Mouse (Mus musculus) heart, embryonic 12.5 days (tissue): ENCODE measurements around the gene Actl6b. TPM values are rescaled to one million over a fixed set of nuclear protein-coding genes. Genes with fewer than 3 reads are reported as not detected.

Experiments used
- ATAC-seq: fragments of 200-750 bp; cut with Nextera tagmentation; 2 replicates; pipeline ENCODE4 v1.8.0; 2017; ENCODE audit warnings: moderate TSS enrichment, moderate library complexity; ENCODE audit not compliant: insufficient number of reproducible peaks, low FRiP score
- H3K27ac ChIP-seq: fragments of 300-500 bp; sonication (generic); 2 replicates; pipeline ENCODE4 v1.5.1; 2016; ENCODE audit warnings: mild to moderate bottlenecking, moderate library complexity; ENCODE audit not compliant: poor library complexity, severe bottlenecking
- H3K27me3 ChIP-seq: fragments of 300-500 bp; sonication (generic); replicated peaks from 2 replicates; pipeline ENCODE4 v1.6.1; 2016; ENCODE audit warnings: mild to moderate bottlenecking, moderate library complexity
- H3K36me3 ChIP-seq: fragments of 300-500 bp; sonication (generic); 2 replicates; pipeline ENCODE4 v1.6.1; 2016; ENCODE audit warnings: mild to moderate bottlenecking, moderate library complexity
- H3K4me1 ChIP-seq: fragments of 300-500 bp; sonication (generic); replicated peaks from 2 replicates; pipeline ENCODE4 v1.6.1; 2016; ENCODE audit warnings: mild to moderate bottlenecking
- H3K4me2 ChIP-seq: fragments of 300-500 bp; sonication (generic); 2 replicates; pipeline ENCODE4 v1.6.1; 2016; ENCODE audit warnings: mild to moderate bottlenecking, moderate library complexity
- H3K4me3 ChIP-seq: fragments of 300-500 bp; sonication (generic); 2 replicates; pipeline ENCODE4 v1.5.1; 2016; ENCODE audit warnings: mild to moderate bottlenecking
- H3K9ac ChIP-seq: fragments of 300-500 bp; sonication (generic); 2 replicates; pipeline ENCODE4 v1.6.1; 2016; ENCODE audit warnings: mild to moderate bottlenecking, moderate library complexity
- H3K9me3 ChIP-seq: fragments of 300-500 bp; sonication (generic); replicated peaks from 2 replicates; pipeline ENCODE4 v1.6.1; 2016; ENCODE audit warnings: mild to moderate bottlenecking, moderate library complexity
- WGBS: fragments of 180-500 bp; shearing (Covaris S2); methylation state at CpG from one replicate; pipeline ENCODE4 v1.1.7; 2016; 5-methylcytosine and 5-hydroxymethylcytosine counted together
- polyA plus RNA-seq: library from polyadenylated mRNA; unstranded; fragments of >200 nt; fragmentation: Nextera tagmentation; extraction: Ambion mirVana; gene quantifications from 2 replicates; pipeline ENCODE4 v1.2.1, GENCODE M21; 2016

Actl6b gene
- polyA plus RNA-seq, 1 experiment from 2014 or later: 0.40 TPM

DNA sequence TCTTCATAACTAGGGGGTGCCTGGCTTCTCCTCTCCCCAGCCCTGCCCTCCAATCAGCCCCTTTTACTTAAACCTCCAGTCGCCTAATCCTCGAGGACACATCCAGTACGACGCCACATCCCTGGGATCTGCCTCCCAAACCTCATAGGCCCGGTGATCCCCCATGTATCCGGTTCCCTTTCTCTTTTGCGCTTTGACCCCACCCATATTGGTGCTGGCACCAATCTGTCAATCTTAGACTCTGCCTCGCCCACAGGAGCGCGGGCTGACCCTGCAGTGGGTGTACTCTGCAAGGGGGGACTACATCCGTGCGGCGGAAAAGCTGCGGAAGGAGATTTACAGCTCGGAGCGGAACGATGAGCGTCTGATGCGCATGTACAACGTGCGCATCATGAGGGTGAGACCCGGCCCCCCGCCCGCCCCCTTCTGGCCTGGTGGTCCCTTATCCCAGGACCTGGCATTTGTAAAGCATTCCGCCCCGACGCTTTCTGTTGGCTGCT is 30.4 kb downstream of the Actl6b start:
- H3K4me1 ChIP-seq: peaks cover 11% of the 10 kb centered on the region; the same call in 1 of the 2 replicates
- H3K4me3 ChIP-seq: peak overlapping the region; percentile 41
- H3K27ac ChIP-seq: no peak overlapping the region
- 0 out of 2 replicates have a peak, but pooled peaks cover 6% of the 10 kb centered on the region for H3K9me3 ChIP-seq
- H3K9ac ChIP-seq: 0 out of 2 replicates have a peak overlapping the region, but pooled peaks have one; percentile 6
- no peaks in the 10 kb centered on the region for H3K36me3 ChIP-seq
- H3K27me3 ChIP-seq: peaks cover 36% of the 10 kb centered on the region
- H3K4me2 ChIP-seq: peak overlapping the region; percentile 71
- ATAC-seq: peak; percentile 30; the same call in 1 of the 2 replicates
- WGBS: 8% methylated on average over 27 of the region's 27 CpGs

GRCm38 (mm10) chr5:137584976-137585375 is 31.7 kb downstream of the Actl6b start:
- 0 out of 2 replicates have a peak, but pooled peaks cover 6% of the 10 kb centered on the region for H3K9me3 ChIP-seq
- H3K4me3 ChIP-seq: no peak overlapping the region
- no peak overlapping the region for H3K9ac ChIP-seq
- no peaks in the 10 kb centered on the region for H3K36me3 ChIP-seq
- peaks cover 11% of the 10 kb centered on the region; the same call in 1 of the 2 replicates for H3K4me1 ChIP-seq
- H3K27me3 ChIP-seq: peaks cover 36% of the 10 kb centered on the region
- no peak for ATAC-seq
- 27% methylated on average over 8 of the region's 8 CpGs for WGBS
- H3K4me2 ChIP-seq: no peak overlapping the region
- no peak overlapping the region for H3K27ac ChIP-seq

DNA sequence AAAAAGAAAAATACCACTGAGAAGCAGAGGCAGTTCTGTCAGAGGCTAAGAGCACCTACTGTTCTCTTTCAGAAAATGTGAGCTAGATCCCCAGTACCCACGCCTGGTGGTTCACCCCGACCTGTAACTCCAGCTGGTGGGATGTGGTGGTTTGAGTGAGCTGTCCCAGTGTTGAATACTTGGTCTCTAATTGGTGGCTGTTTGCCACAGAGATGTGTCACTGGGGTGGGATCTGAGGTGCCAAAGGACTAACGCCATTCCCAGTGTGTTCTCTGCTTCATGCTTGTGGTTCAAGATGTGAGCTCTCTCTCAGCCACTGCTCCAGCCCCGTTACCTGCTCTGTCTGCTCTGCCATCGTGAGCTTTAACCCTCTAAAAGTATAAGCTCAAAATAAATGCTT is 37.2 kb downstream of the Actl6b start:
- Histone ChIP-seq H3K36me3 (no peaks in the 10 kb centered on the region), H3K4me3 (no peak overlapping the region), H3K27me3 (no peaks in the 10 kb centered on the region), H3K9ac (no peak overlapping the region), H3K4me1 (no peaks in the 10 kb centered on the region), H3K27ac (no peak overlapping the region), H3K4me2 (no peak overlapping the region), H3K9me3 (0 out of 2 replicates have a peak, but pooled peaks cover 6% of the 10 kb centered on the region)
- ATAC-seq: no peak
- WGBS: 79% methylated on average over 5 of the region's 5 CpGs

GRCm38 (mm10) chr5:137595921-137596320 is 42.6 kb downstream of the Actl6b start:
- WGBS: 78% methylated on average over 7 of the region's 7 CpGs
- no peak overlapping the region for H3K4me3 ChIP-seq
- no peaks in the 10 kb centered on the region for H3K9me3 ChIP-seq
- no peak overlapping the region for H3K9ac ChIP-seq
- no peak for ATAC-seq
- peaks cover 14% of the 10 kb centered on the region; the same call in 1 of the 2 replicates for H3K36me3 ChIP-seq
- no peak overlapping the region for H3K4me2 ChIP-seq
- H3K27ac ChIP-seq: no peak overlapping the region
- H3K4me1 ChIP-seq: peaks cover 14% of the 10 kb centered on the region
- H3K27me3 ChIP-seq: no peaks in the 10 kb centered on the region

GRCm38 (mm10) chr5:137596601-137597261 is 43.4 kb downstream of the Actl6b start:
- Histone ChIP-seq H3K9me3 (no peaks in the 10 kb centered on the region), H3K27me3 (no peaks in the 10 kb centered on the region), H3K27ac (no peak overlapping the region), H3K4me2 (peak overlapping the region; percentile 44), H3K4me3 (no peak overlapping the region), H3K36me3 (peaks cover 14% of the 10 kb centered on the region; the same call in 1 of the 2 replicates), H3K4me1 (peaks cover 14% of the 10 kb centered on the region), H3K9ac (no peak overlapping the region)
- ATAC-seq: no peak
- WGBS: 35% methylated on average over 25 of the region's 30 CpGs

- 92% methylated on average over 6 of the region's 6 CpGs for WGBS
- ATAC-seq: no peak
- H3K27me3 ChIP-seq: no peaks in the 10 kb centered on the region
- H3K4me2 ChIP-seq: no peak overlapping the region
- H3K4me1 ChIP-seq: peaks cover 18% of the 10 kb centered on the region
- H3K27ac ChIP-seq: no peak overlapping the region
- H3K36me3 ChIP-seq: peaks cover 14% of the 10 kb centered on the region; the same call in 1 of the 2 replicates
- H3K9me3 ChIP-seq: no peaks in the 10 kb centered on the region
- H3K9ac ChIP-seq: no peak overlapping the region
- no peak overlapping the region for H3K4me3 ChIP-seq
Measured at GRCm38 (mm10) chr5:137597625-137598024, 44.3 kb downstream of the Actl6b start.

DNA sequence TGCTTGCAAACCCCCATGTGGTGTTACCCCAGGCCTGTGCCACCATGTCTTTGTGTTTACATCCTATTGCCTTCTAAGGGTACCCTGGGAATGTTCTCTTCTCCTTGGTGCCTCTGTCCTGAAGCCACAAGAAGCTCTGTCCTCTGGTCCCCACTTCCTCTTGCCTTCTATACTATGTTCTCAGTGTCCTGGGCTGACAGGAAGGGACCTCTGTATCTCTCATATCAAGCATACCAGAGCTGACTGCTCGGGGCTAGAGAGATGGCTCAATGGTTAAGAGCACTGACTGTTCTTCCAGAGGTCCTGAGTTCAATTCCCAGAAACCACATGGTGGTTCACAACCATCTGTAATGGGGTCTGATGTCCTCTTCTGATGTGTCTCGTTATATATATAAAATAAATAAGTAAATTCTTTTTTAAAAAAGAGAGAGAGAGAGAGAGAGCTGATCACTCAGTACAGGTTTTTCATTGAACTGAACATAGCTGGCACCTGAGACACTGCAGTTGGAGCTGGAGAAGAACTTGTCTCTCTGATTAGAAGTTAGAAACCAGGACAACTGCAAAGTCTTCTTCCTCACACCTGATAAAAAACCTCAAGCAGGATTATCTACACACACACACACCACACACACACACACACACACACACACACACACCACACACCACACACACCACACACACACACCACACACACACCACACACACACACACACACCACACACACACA is 44.9 kb downstream of the Actl6b start:
- no peak overlapping the region for H3K4me2 ChIP-seq
- H3K4me3 ChIP-seq: no peak overlapping the region
- H3K9ac ChIP-seq: no peak overlapping the region
- no peak for ATAC-seq
- peaks cover 14% of the 10 kb centered on the region; the same call in 1 of the 2 replicates for H3K36me3 ChIP-seq
- H3K27me3 ChIP-seq: no peaks in the 10 kb centered on the region
- H3K27ac ChIP-seq: no peak overlapping the region
- H3K4me1 ChIP-seq: peaks cover 20% of the 10 kb centered on the region
- 73% methylated on average over 2 of the region's 2 CpGs for WGBS
- H3K9me3 ChIP-seq: no peaks in the 10 kb centered on the region

GRCm38 (mm10) chr5:137599600-137599999 is 46.3 kb downstream of the Actl6b start:
- no peak overlapping the region for H3K27ac ChIP-seq
- WGBS: 62% methylated on average over 9 of the region's 9 CpGs
- H3K4me3 ChIP-seq: peak overlapping the region; percentile 83
- peak overlapping the region; percentile 98 for H3K4me2 ChIP-seq
- peaks cover 22% of the 10 kb centered on the region for H3K36me3 ChIP-seq
- no peaks in the 10 kb centered on the region for H3K9me3 ChIP-seq
- ATAC-seq: no peak
- peaks cover 20% of the 10 kb centered on the region for H3K4me1 ChIP-seq
- H3K9ac ChIP-seq: peak overlapping the region; percentile 90
- no peaks in the 10 kb centered on the region for H3K27me3 ChIP-seq

GRCm38 (mm10) chr5:137600281-137600618 is 46.9 kb downstream of the Actl6b start:
- Histone ChIP-seq H3K4me1 (peaks cover 20% of the 10 kb centered on the region), H3K27ac (peak overlapping the region; percentile 84), H3K4me3 (peak overlapping the region; percentile 83), H3K9ac (peak overlapping the region; percentile 90), H3K9me3 (no peaks in the 10 kb centered on the region), H3K27me3 (no peaks in the 10 kb centered on the region), H3K4me2 (peak overlapping the region; percentile 98), H3K36me3 (peaks cover 27% of the 10 kb centered on the region)
- ATAC-seq: peak; percentile 61
- 4% methylated on average over 19 of the region's 19 CpGs for WGBS

- peaks cover 32% of the 10 kb centered on the region for H3K36me3 ChIP-seq
- no peaks in the 10 kb centered on the region for H3K9me3 ChIP-seq
- ATAC-seq: peak; percentile 95
- H3K27me3 ChIP-seq: no peaks in the 10 kb centered on the region
- peak within 1 kb of the TSS; percentile 83 for H3K4me3 ChIP-seq
- H3K9ac ChIP-seq: peak within 1 kb of the TSS; percentile 90
- H3K4me1 ChIP-seq: peaks cover 20% of the 10 kb centered on the region
- under 1% methylated on average over 41 of the region's 41 CpGs for WGBS
- peak within 1 kb of the TSS; percentile 84 for H3K27ac ChIP-seq
- peak within 1 kb of the TSS; percentile 98 for H3K4me2 ChIP-seq
Measured at GRCm38 (mm10) chr5:137600619-137601364, 47.5 kb downstream of the Actl6b start, which contains the start of gene Mospd3. Mospd3 (minus strand) TSS chr5:137601058.
